Mouse (Mus musculus) urinary bladder, postnatal 14 days (tissue): ENCODE data around the gene Ceacam20.
"Not testable (repeated sequence)": the region's sequence is repeated elsewhere in the genome, so short reads cannot be mapped to it uniquely, and the experiment has no call there.

Experiments
- DNase-seq: peaks from one replicate; pipeline ENCODE4 v3.0.0; 2021; ENCODE audit warnings: low spot score

The Ceacam20 gene

DNA sequence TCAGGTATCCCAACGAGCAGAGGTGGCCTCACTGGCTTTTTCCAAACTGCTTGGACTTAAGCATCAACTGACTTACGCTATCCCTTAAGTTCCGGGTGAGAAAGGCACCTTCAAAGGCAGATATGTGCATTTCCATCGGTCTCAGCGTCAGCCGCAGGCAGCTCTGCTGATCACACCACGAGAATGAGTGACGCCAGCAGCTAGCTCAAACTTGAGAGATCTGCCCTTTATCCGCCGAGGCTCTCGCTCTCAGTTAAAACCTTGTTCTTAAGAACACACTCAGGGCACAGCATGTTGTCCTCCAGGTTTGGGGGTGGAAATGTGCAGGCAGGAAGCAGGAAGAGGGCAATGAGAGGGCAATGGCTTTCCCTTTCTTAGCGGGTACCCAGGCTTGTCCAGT, 16.3 kb upstream of the Ceacam20 start:
- no peak for DNase-seq

DNA sequence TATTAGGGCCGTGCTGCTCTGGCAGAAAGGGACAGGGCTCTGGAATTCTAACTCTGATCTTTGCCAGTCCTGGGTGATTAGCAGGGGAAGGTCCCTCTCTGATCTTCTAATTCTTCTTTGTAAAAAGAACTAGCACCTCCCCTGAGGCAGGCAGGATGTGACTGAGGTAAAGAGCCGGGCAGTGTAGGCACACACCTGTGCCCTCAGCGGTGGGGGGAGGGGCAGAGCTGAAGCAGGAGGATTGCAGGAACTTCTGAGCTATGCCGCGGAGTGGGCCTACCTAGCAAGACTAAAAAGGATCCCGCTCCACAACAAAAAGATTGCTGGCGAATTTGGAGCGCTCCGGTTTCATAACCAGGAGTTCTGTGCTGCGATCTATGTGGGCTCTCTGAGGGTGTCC, 15.2 kb upstream of the Ceacam20 start:
- DNase-seq = no peak

DNA sequence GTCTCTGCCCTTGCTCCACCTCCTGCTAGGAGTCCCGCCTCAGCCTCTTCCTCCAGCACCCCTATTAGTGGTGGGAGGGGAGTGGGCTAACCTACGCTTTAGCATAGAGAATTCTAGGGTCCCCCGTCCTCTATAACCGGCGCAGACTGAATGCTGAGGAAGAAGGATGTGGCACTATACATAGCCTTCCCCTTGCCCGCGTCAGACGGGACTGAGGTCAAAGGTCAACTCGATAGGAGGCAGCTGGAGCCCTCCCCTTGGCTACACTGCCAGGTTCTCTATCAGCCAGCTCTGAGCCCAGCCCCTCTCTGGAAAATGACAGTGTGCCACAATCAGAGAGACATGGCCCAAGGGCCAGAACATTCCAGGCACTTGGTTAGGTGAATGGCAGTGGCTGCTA, 14.6 kb upstream of the Ceacam20 start, which contains the start of gene Igsf23:
TSS of gene Igsf23 (minus strand) at position 168 of the 400 bp plus-strand sequence.
- DNase-seq = no peak

DNA sequence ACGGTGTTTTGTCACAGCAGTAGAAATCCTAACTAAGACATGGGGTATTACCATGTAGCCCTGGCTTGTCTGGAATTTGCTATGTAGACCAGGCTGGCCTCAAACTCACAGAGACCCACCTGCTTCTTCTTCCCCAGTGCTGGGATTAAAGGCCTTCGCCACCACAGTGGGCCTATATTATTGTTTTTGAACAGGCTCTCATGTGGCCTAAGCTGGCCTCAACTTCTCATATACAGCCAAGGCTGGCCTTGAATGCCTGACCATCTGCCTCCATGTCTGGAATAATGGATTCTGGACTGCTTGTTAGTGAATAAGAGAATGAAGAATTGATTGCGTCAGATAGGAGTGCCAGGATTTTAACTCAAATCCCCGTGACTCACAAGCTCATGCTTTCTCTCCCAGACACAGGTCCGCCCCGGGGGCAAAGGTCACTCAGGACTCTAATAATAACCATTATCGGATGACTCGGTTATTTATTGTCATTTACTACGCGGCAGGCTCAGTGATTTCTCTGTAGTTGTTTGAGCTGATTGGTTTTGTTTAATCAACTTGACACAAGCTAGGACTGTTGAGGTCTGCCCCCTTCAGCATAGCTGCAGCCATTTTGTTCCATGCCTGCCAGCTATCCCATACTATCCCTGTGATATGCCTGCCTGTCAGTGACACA, 12.8 kb upstream of the Ceacam20 start:
- DNase-seq = no peak

DNA sequence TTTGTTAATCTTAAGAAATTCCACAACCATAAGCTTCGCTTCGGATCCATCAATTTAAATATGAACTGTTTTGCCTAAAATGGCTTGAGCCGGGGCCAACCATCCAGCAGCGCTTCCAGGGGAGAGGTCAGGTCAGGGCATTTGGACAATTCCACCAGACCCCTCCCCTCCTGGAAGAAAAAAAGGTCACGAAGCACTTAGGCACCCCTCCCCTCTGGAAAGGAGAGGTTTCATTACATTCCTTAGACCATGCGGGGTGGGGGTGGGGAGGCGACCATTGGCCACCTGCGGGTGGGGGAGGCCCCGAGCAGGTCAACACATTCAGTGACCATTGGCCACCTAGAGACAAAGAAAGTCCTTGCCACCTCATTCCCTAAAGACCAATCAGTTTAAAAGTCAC, 12.2 kb upstream of the Ceacam20 start:
- DNase-seq = no peak

DNA sequence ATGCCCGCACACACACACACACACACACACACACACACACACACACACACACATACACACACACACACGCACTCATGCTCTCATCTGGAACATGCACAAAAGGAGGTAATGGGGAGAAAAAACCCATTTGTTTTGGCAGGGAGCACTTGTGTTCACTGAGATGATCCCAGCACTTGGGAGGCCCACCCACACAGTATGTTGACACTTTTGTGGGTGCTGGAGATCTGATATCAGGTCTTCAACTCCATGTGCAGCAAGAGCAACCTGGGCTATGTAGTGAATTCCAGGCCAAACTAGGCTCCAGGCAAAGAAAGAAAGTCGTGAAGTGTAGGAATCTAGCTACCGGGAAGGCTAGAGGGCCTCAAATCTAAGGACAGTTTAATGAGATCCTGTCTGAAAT, 9.4 kb upstream of the Ceacam20 start:
- no peak for DNase-seq

DNA sequence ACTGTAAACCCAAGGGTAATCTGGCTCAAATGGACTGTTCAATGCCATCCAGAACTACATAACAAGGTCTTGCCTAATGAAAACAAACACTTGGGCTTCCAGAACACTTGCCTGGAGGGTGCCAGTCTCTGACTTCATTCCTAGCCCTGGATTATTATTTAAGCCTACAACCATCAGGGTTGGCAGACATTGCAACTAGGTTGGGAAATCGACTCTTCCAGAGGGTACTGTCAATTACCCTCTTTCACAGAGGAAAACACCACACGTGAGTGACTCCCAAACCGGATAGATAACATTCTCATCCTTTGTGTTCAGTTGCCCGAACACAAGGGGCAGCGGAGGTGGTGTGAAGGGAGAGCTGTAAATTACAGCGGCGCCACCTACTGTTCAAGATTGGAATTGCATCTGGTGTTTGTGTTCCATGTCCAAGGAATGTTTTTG, 8.9 kb upstream of the Ceacam20 start:
- peak; percentile 92 for DNase-seq

DNA sequence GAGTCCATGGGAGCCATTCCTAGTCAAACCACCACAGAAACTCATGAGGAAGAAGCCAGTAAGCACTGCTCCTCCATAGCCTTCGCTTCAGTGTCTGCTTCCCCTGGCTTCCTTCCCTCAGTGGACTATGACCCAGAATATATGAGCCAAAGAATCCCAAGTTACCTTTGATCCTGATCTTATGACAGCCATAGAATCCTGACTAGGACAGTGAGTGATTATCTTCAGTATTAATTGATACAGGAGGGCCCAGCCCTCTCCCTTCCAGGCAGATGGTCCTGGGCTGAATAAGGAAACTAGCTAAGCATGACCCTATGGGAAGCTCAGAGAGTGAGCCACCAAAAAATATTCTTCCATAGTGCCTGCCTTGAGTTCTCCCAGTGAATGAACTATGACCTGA, 2.8 kb upstream of the Ceacam20 start:
- no peak for DNase-seq

DNA sequence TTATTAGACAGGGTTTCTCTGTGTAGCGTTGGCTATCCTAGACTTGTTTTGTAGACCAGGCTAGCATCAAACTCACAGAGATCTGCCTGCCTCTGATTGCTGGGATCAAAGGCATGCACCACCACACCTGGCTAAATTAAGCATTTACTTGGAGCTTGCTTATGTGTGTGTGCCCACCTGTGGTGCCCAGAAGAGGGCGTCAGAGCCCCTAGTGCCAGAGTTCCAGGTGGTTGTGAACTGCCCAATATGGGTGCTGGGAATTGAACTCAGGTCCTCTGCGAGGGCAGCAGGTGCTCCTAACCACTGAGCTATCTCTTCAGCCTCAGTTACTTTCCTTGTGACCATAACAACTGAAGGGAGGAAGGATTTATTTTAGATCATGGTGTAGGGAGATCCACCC, 3.9 kb downstream of the Ceacam20 start:
- no peak for DNase-seq

DNA sequence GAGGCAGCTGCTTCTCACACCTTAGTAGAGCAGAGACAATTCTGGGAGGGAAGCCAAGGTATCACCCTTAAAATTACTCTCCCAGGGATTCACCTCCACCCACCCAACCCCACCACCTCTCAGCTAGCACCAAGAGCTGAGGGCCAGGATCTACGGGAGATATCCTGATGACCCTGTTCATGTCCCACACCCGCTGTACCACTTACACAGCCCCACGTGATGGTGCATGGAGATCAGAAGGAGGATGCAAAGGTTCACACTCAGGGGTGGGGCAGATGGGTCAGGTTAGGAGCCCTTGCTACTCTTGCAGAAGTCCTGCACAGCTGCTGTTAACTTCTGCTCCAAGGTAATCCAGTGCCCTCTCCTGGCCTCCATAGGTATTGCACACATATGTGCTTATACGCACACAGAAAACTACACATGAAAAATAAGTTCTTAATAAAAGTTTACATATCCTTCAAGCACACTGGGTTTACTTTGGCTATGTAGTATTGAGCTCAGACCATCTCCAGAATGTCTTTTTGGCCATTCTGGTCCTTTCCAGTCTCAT, 4.4 kb downstream of the Ceacam20 start:
- no peak for DNase-seq

DNA sequence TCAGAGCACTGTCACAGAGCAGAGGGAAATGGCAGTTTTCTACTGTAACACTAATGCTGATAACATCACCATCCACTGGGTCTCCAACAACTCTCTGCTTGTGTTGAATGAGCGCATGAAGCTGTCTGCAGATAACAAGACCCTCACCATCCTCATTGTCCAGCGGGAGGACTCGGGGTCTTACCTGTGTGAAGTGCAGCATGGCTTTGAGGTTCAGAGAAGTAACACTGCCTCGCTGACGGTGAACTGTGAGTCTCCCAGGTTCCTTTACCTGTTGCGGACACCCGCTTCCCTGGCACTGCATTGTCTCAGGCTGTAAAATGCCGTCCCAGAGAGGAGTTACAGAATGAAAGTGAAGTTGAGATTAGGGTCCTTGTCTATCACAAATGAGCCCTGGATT, 5.0 kb downstream of the Ceacam20 start:
- no peak for DNase-seq

DNA sequence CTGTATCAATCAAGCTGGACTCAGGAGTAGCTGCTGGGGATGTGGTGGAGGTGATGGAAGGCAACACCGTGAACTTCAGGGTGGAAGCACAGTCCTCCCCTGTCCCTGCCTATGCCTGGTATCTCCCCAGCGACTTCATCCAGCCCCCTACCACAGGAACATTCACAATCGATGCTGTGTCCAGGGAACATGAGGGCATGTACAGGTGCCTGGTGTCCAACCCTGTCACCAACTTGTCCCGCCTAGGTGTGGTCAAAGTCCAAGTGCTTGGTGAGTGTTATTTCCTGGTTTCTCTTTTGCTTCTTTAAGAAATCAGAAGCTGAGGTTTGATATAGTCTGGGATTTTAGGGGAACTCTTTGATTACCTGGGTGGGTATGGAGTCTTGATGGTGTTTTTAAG, 6.3 kb downstream of the Ceacam20 start:
- no peak for DNase-seq

DNA sequence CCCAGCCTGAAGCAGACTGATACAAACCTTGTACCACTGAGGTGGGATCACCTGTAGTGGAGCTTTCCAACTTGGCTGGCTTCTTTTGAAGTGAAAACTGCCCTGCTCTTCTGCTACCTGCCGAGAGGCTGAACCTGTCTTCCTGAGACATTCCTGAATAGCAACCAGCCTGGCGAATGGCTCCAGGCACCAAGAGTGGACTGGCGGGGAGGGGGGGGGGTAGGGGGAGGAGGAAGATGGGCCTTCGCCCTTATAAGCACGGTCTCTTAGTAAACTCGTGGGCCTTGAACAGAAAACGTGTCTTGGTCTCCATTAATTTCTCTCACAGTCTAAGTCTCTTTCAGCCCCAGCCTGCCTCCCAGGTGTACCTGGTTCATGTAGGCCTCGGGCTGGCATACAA, 26.0 kb downstream of the Ceacam20 start, which contains the start of gene Nlrp9b:
TSS of gene Nlrp9b (plus strand) at position 301 of the 400 bp plus-strand sequence.
- DNase-seq = not testable (repeated sequence)

DNA sequence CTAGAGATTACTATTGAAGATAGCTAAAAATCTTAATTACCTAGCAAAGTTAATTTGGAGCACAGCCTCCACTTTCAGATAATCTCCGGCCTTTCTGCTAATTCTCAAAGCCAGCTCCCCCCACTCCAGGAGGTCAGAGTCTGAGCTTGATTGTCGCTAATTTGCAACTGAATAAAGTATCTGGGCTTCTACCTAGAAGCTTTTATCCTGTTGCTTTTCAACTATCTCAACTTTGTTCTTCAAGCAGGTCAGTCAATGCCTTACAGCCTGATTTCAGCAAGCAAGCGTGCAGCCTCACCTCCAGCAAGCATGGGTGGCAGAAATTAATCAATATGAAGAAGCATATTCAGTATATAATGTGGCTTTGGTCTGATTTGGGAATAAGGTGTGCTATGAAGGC, 31.5 kb downstream of the Ceacam20 start:
- DNase-seq = not testable (repeated sequence)

DNA sequence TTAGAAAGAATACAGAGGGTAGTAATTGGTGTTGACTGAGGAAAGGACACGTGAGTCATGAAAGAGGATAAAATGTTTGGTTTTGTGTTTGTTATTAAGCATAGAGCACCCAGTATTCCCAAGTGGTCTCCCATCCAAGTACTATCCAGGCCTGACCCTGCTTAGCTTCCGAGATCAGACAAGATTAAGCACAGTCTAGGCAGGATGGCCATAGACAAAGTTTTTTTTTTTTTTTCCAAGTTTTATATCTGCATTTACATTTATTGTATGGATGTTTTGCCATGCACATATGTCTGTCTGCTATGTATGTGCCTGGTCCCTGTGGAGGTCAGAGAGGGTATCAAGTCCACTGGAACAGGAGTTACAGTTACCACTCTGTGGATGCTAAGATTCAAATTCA, 44.8 kb downstream of the Ceacam20 start:
- no peak for DNase-seq
